Mouse (Mus musculus) neural tube, embryonic 14.5 days (tissue): ENCODE results near the gene Otop1. TPM values are rescaled to one million over a fixed set of nuclear protein-coding genes. Genes with fewer than 3 reads are reported as not detected.

Source experiments
- polyA plus RNA-seq: library from polyadenylated mRNA; unstranded; fragments of >200 nt; fragmentation: Nextera tagmentation; extraction: Ambion mirVana; gene quantifications from 2 replicates; pipeline ENCODE4 v1.2.1, GENCODE M21; 2014

The Otop1 gene
- polyA plus RNA-seq, 1 experiment from 2014 or later, result not detected

Other genes starting within 250 kb of the Otop1 start
- 38.7 and 40.6 TPM in 2 replicates for gene Stx18, start 237.2 kb upstream of the Otop1 start, polyA plus RNA-seq
- 321 and 367 TPM in 2 replicates for gene Nsg1, start 116.1 kb upstream of the Otop1 start, polyA plus RNA-seq
- 20.3 and 22.2 TPM in 2 replicates for gene Zbtb49, start 55.5 kb upstream of the Otop1 start, polyA plus RNA-seq
- 37.3 and 44.6 TPM in 2 replicates for gene Lyar, start 55.5 kb upstream of the Otop1 start, polyA plus RNA-seq
- 110 and 112 TPM in 2 replicates for gene Tmem128, start 15.8 kb upstream of the Otop1 start, polyA plus RNA-seq
- 0.57 and 1.2 TPM in 2 replicates for gene Drd5, start 43.4 kb downstream of the Otop1 start, polyA plus RNA-seq
- gene Slc2a9, start 227.2 kb downstream of the Otop1 start, polyA plus RNA-seq, result 0.61 and 0.80 TPM in 2 replicates